Mouse (Mus musculus) hematopoietic stem cell, adult 5-6 weeks (primary cell): ENCODE measurements around the gene Ifne. TPM values are rescaled to one million over a fixed set of nuclear protein-coding genes. Genes with fewer than 3 reads are reported as not detected.

Source experiments
- ATAC-seq, 2 experiments: fragments of 125-278 bp in 1 of 2; replicated peaks in 1 of 2; 2 replicates each; pipeline ENCODE4 v1.8.0; 2016 to 2017; ENCODE audit warnings: inconsistent platforms in 2 of 2, mild to moderate bottlenecking in 2 of 2, moderate number of reproducible peaks in 2 of 2, low read depth in 1 of 2, moderate TSS enrichment in 1 of 2; ENCODE audit not compliant: low FRiP score in 2 of 2, poor library complexity in 2 of 2, severe bottlenecking in 2 of 2, insufficient read depth in 1 of 2, low TSS enrichment in 1 of 2
- total RNA-seq: library from RNA; stranded (forward); fragments of 172-1452, 232-1000 nt; gene quantifications from 2 replicates; pipeline ENCODE4 v1.2.3, GENCODE M21; 2017

The Ifne gene
- not detected in 2 replicates for total RNA-seq

- no peak for ATAC-seq
Observed at GRCm38 (mm10) chr4:88880101-88880500, at the start of gene Ifne. Gene Ifne, minus strand, starts transcription at chr4:88880201.

GRCm38 (mm10) chr4:88928341-88929102 lies 48.5 kb upstream of the Ifne start:
- ATAC-seq, result no peak

- no peak for ATAC-seq
Observed at GRCm38 (mm10) chr4:88927850-88928249, 47.8 kb upstream of the Ifne start.

- no peak for ATAC-seq
Observed at GRCm38 (mm10) chr4:88926637-88927036, 46.6 kb upstream of the Ifne start.

GRCm38 (mm10) chr4:88926082-88926481 lies 46.1 kb upstream of the Ifne start:
- no peak for ATAC-seq

- no peak for ATAC-seq
Observed at GRCm38 (mm10) chr4:88925456-88925855, 45.5 kb upstream of the Ifne start.

GRCm38 (mm10) chr4:88921280-88921679 lies 41.3 kb upstream of the Ifne start:
- no peak for ATAC-seq

GRCm38 (mm10) chr4:88917770-88918460 lies 37.9 kb upstream of the Ifne start:
- ATAC-seq, result no peak

- ATAC-seq, result no peak
Observed at GRCm38 (mm10) chr4:88916306-88916705, 36.3 kb upstream of the Ifne start.

- ATAC-seq, result no peak
Observed at GRCm38 (mm10) chr4:88913984-88914383, 34.0 kb upstream of the Ifne start.

GRCm38 (mm10) chr4:88912882-88913281 lies 32.9 kb upstream of the Ifne start:
- ATAC-seq, result no peak

GRCm38 (mm10) chr4:88912187-88912586 lies 32.2 kb upstream of the Ifne start:
- ATAC-seq, result no peak

- ATAC-seq, result no peak
Observed at GRCm38 (mm10) chr4:88909600-88910534, 29.9 kb upstream of the Ifne start.

GRCm38 (mm10) chr4:88893201-88893754 lies 13.3 kb upstream of the Ifne start:
- ATAC-seq, result no peak

GRCm38 (mm10) chr4:88888236-88888635 lies 8.2 kb upstream of the Ifne start:
- peak; percentile 76 to 81; a peak in 3 of 4 replicates for ATAC-seq

- ATAC-seq, result no peak
Observed at GRCm38 (mm10) chr4:88878772-88879171, 1.2 kb downstream of the Ifne start.

GRCm38 (mm10) chr4:88878246-88878645 lies 1.8 kb downstream of the Ifne start:
- ATAC-seq, result peak; percentile 83 to 85
